In genomic region chr8:84686191-84687002, GRCm38 (mm10) we compare ENCODE assay signal across 8 mouse cellular contexts. TPM values are rescaled to one million over a fixed set of nuclear protein-coding genes. Genes with fewer than 3 reads are reported as not detected.
A peak's percentile ranks its signal among the peaks of the same experiment; 100 is the strongest.
DNase-seq lines count a peak whose midpoint lies in the region; ATAC-seq and TF ChIP-seq lines count a peak whose summit lies in the region.

TSS of gene Trmt1 (plus strand) at chr8:84686307.

- no peak for TF ChIP-seq POLR2A in cortical plate, adult 2 months (IDR thresholded peaks at IDR 0.05; ENCODE audit: extremely low read depth, insufficient read depth, low read length)

- H3K4me1 ChIP-seq in cortical plate, adult 2 months (ENCODE audit: control insufficient read depth, insufficient read depth, low read length): peaks cover 19% of the 10 kb centered on the region

- ATAC-seq in granulocyte monocyte progenitor cell, adult 5-6 weeks (replicated peaks; ENCODE audit: poor library complexity, severe bottlenecking): peak; percentile 16

- peak in 1 of 2 experiments; percentile 55 for DNase-seq in layer of hippocampus, adult 18-20 months (ENCODE audit: low spot score in 2 of 2)
- DNase-seq in layer of hippocampus, adult 11-12 months (ENCODE audit: low spot score): no peak
- peak; percentile 52 for DNase-seq in kidney, adult 11 months
- DNase-seq in liver: peak; percentile 71
- peak; percentile 55 for DNase-seq in naive thymus-derived CD4-positive, alpha-beta T cell, adult 2 months (ENCODE audit: low read depth)
- DNase-seq in frontal cortex, postnatal 36 days (ENCODE audit: low spot score in 2 of 2): no peak

- H3K27ac ChIP-seq in cortical plate, adult 2 months (ENCODE audit: insufficient read depth, low read length): peak within 1 kb of the TSS; percentile 39; the same call in 1 of the 2 replicates

- no peak for TF ChIP-seq CTCF in cortical plate, adult 2 months (IDR thresholded peaks at IDR 0.05; ENCODE audit: extremely low read depth, insufficient read depth, low read length)

- peak within 1 kb of the TSS; percentile 74 for H3K4me3 ChIP-seq in cortical plate, adult 2 months (ENCODE audit: insufficient read depth, low read length)

RNA-seq across cellular contexts. Expression of gene Trmt1, which starts in this region (rescaled TPM):
- total RNA-seq in layer of hippocampus, adult 18-20 months (2021): 100 to 1,000 TPM in 1 of 2 experiments, 10 to 100 TPM in 1; 96.9 to 108 TPM
- polyA plus RNA-seq in cortical plate, adult 2 months (2012; rRNA removed): 145 and 185 TPM in 2 replicates
- total RNA-seq in granulocyte monocyte progenitor cell, adult 5-6 weeks (2014; fragmentation: Nextera tagmentation): 76.9 and 123 TPM in 2 replicates
- 73.8 and 95.9 TPM in 2 replicates for total RNA-seq in granulocyte monocyte progenitor cell, adult 5-6 weeks (2017)

Comparison
In these comparisons a context has a peak if more than half of its experiments do, and no peak if none do; other contexts are left out.
1. DNase-seq: peak in kidney, adult 11 months (single experiment), liver (single experiment) and naive thymus-derived CD4-positive, alpha-beta T cell, adult 2 months (single experiment); none in layer of hippocampus, adult 11-12 months (single experiment) and frontal cortex, postnatal 36 days (0 of 2).